Mouse (Mus musculus) MEL (cell line): ENCODE results near the gene Pla2g1b. TPM values are rescaled to one million over a fixed set of nuclear protein-coding genes. Genes with fewer than 3 reads are reported as not detected.

Experiments
- DNase-seq: peaks from one replicate; pipeline ENCODE4 v3.0.0; 2011; ENCODE audit warnings: low read depth, low spot score
- H3K27ac ChIP-seq: 2 replicates; pipeline ENCODE4 v1.5.1; 2012; ENCODE audit warnings: low read depth, mild to moderate bottlenecking, control low read depth, low read length, moderate library complexity; ENCODE audit not compliant: control insufficient read depth
- H3K27me3 ChIP-seq, 2 experiments: fragments of 150-350 bp in 1 of 2; sonication (generic) in 1 of 2; 2 replicates each; pipeline ENCODE4 v1.6.1; 2012; ENCODE audit warnings: low read length in 2 of 2, mild to moderate bottlenecking in 2 of 2, improper control_type of control experiment in 1 of 2, moderate library complexity in 1 of 2; ENCODE audit not compliant: insufficient read depth in 2 of 2, control insufficient read depth in 1 of 2
- H3K36me3 ChIP-seq, 2 experiments: 2 replicates each; pipeline ENCODE4 v1.6.1; 2012 to 2014; ENCODE audit warnings: low read length in 2 of 2, improper control_type of control experiment in 1 of 2, inconsistent platforms in 1 of 2, mild to moderate bottlenecking in 1 of 2; ENCODE audit not compliant: insufficient read depth in 2 of 2, control insufficient read depth in 1 of 2
- H3K4me1 ChIP-seq, 2 experiments: fragments of 150-350 bp in 1 of 2; sonication (generic) in 1 of 2; 2 replicates each; pipeline ENCODE4 v1.6.1; 2012; ENCODE audit warnings: low read length in 2 of 2, improper control_type of control experiment in 1 of 2, mild to moderate bottlenecking in 1 of 2; ENCODE audit not compliant: insufficient read depth in 2 of 2, control insufficient read depth in 1 of 2
- H3K4me3 ChIP-seq, 2 experiments: fragments of 150-350 bp in 1 of 2; sonication (generic) in 1 of 2; 2 replicates each; pipeline ENCODE4 v1.5.1; 2012; ENCODE audit warnings: low read depth in 2 of 2, low read length in 2 of 2, mild to moderate bottlenecking in 2 of 2, moderate library complexity in 2 of 2, control low read depth in 1 of 2, improper control_type of control experiment in 1 of 2; ENCODE audit not compliant: control insufficient read depth in 1 of 2, insufficient read depth in 1 of 2
- H3K79me2 ChIP-seq: 2 replicates; pipeline ENCODE4 v1.6.1; 2012; ENCODE audit warnings: mild to moderate bottlenecking, low read length, moderate library complexity; ENCODE audit not compliant: control insufficient read depth, poor library complexity, insufficient read depth
- H3K9ac ChIP-seq: 2 replicates; pipeline ENCODE4 v1.6.1; 2012; ENCODE audit warnings: low read depth, mild to moderate bottlenecking, control low read depth, low read length, moderate library complexity; ENCODE audit not compliant: control insufficient read depth, poor library complexity, severe bottlenecking
- H3K9me3 ChIP-seq: fragments of 150-350 bp; sonication (generic); replicated peaks from 2 replicates; pipeline ENCODE4 v1.6.1; 2012; ENCODE audit warnings: mild to moderate bottlenecking, low read length, improper control_type of control experiment, moderate library complexity; ENCODE audit not compliant: insufficient read depth
- BHLHE40 ChIP-seq: IDR thresholded peaks from 2 replicates; pipeline ENCODE4 v1.6.1; 2012; ENCODE audit warnings: low read depth, mild to moderate bottlenecking, inconsistent platforms, low read length, improper control_type of control experiment, borderline replicate concordance
- CTCF ChIP-seq, 3 experiments: IDR thresholded peaks in 2 of 3; conservative IDR thresholded peaks in 1 of 3; 2 replicates each; pipeline ENCODE4 v1.5.1; 2011 to 2012; ENCODE audit warnings: low read length in 3 of 3, low read depth in 2 of 3, mild to moderate bottlenecking in 2 of 3, improper control_type of control experiment in 1 of 3, inconsistent platforms in 1 of 3, mixed read lengths in 1 of 3, moderate library complexity in 1 of 3; ENCODE audit not compliant: control insufficient read depth in 1 of 3, insufficient read depth in 1 of 3, poor library complexity in 1 of 3, severe bottlenecking in 1 of 3
- EP300 ChIP-seq, 2 experiments: IDR thresholded peaks; 2 replicates each; pipeline ENCODE4 v1.6.1; 2011; ENCODE audit warnings: improper control_type of control experiment in 2 of 2, low read length in 2 of 2, low read depth in 1 of 2, mild to moderate bottlenecking in 1 of 2
- GATA1 ChIP-seq: IDR thresholded peaks from 2 replicates; pipeline ENCODE4 v1.6.1; 2011; ENCODE audit warnings: low read depth, low read length, improper control_type of control experiment
- HCFC1 ChIP-seq: IDR thresholded peaks from 2 replicates; pipeline ENCODE4 v1.6.1; 2012; ENCODE audit warnings: low read depth, mild to moderate bottlenecking, inconsistent platforms, low read length, improper control_type of control experiment, moderate library complexity
- MAX ChIP-seq: IDR thresholded peaks from 2 replicates; pipeline ENCODE4 v1.6.1; 2011; ENCODE audit warnings: low read length, improper control_type of control experiment
- MAZ ChIP-seq: IDR thresholded peaks from 2 replicates; pipeline ENCODE4 v1.6.1; 2012; ENCODE audit warnings: low read depth, mild to moderate bottlenecking, inconsistent platforms, low read length, improper control_type of control experiment
- MEF2A ChIP-seq: IDR thresholded peaks from 2 replicates; pipeline ENCODE4 v1.6.1; 2014; ENCODE audit warnings: low read depth, mild to moderate bottlenecking, inconsistent platforms, low read length, improper control_type of control experiment; ENCODE audit not compliant: poor library complexity, insufficient replicate concordance, severe bottlenecking; ENCODE audit errors: extremely low read depth
- MXI1 ChIP-seq: IDR thresholded peaks from 2 replicates; pipeline ENCODE4 v1.6.1; 2011; ENCODE audit warnings: mild to moderate bottlenecking, low read depth, low read length, improper control_type of control experiment
- NRF1 ChIP-seq: IDR thresholded peaks from 2 replicates; pipeline ENCODE4 v1.6.1; 2014; ENCODE audit warnings: low read depth, mild to moderate bottlenecking, inconsistent platforms, low read length, improper control_type of control experiment, moderate library complexity; ENCODE audit not compliant: poor library complexity, insufficient read depth, severe bottlenecking
- SMC3 ChIP-seq: IDR thresholded peaks from 2 replicates; pipeline ENCODE4 v1.6.1; 2011; ENCODE audit warnings: low read depth, low read length, improper control_type of control experiment
- USF1 ChIP-seq: IDR thresholded peaks from 2 replicates; pipeline ENCODE4 v1.6.1; 2014; ENCODE audit warnings: low read depth, mild to moderate bottlenecking, inconsistent platforms, low read length, improper control_type of control experiment, moderate library complexity
- ZMIZ1 ChIP-seq: IDR thresholded peaks from 2 replicates; pipeline ENCODE4 v1.6.1; 2012; ENCODE audit warnings: low read depth, mild to moderate bottlenecking, inconsistent platforms, low read length, improper control_type of control experiment, moderate library complexity
- polyA plus RNA-seq, 2 experiments: library from polyadenylated mRNA; stranded (reverse) in 1 of 2; unstranded in 1 of 2; fragments of >175 nt in 1 of 2; fragments of >200 nt in 1 of 2; gene quantifications; 2 replicates each; pipeline versions ENCODE4 v1.2.1 to v1.2.4; 2012; ENCODE audit warnings: low replicate concordance in 2 of 2, low read depth in 1 of 2; ENCODE audit not compliant: insufficient read length in 2 of 2, insufficient read depth in 1 of 2, missing spikeins in 1 of 2
- total RNA-seq: library from RNA; depleted of rRNA; stranded (reverse); fragments of 300-350 nt; gene quantifications from 2 replicates; pipeline ENCODE4 v1.2.3, GENCODE M21; 2012; rRNA removed

The Pla2g1b gene
- total and polyA plus RNA-seq, 3 experiments: 0.58 to 6.6 TPM; not detected in 1

DNA sequence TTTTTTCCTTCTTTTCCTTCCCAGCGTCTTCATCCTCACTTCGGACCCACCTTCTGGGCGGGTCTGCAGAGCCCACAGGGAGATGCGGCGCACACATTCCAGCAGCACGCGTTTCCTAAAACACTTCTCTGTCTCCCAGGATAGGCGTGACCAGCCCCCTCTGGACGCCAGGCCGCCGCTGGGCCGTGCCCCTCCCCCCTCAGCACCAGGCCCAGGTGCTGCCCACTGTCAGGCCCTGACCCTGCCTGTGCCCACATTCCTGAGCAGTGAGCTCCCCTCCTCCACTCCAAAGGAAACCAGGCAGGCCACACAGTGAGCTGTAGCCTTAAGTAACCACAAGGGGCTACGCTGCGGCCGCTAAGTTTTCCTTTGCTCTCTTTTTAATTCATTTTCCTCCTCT, 57.9 kb downstream of the Pla2g1b start:
- Histone ChIP-seq H3K27me3 (no peaks in the 10 kb centered on the region), H3K4me1 (no peaks in the 10 kb centered on the region), H3K27ac (no peak overlapping the region), H3K79me2 (no peaks in the 10 kb centered on the region), H3K36me3 (no peaks in the 10 kb centered on the region; a peak in 1 of 4 replicates), H3K9me3 (no peaks in the 10 kb centered on the region), H3K9ac (no peak overlapping the region), H3K4me3 (no peak overlapping the region)
- no peak for TF ChIP-seq EP300 (IDR thresholded peaks at IDR 0.05; ENCODE audit: low read depth in 1 of 2, low read length in 2 of 2)
- TF ChIP-seq NRF1: no peak
- no peak for TF ChIP-seq BHLHE40
- TF ChIP-seq CTCF (IDR thresholded peaks at IDR 0.05 in 2 of 3, conservative IDR thresholded peaks at IDR 0.05 in 1 of 3; ENCODE audit: control insufficient read depth in 1 of 3, insufficient read depth in 1 of 3, low read depth in 2 of 3, low read length in 3 of 3, poor library complexity in 1 of 3, severe bottlenecking in 1 of 3): no peak
- no peak for TF ChIP-seq MXI1
- no peak for TF ChIP-seq MEF2A
- no peak for TF ChIP-seq MAZ
- no peak for TF ChIP-seq MAX
- TF ChIP-seq HCFC1: no peak
- no peak for TF ChIP-seq GATA1
- no peak for TF ChIP-seq SMC3
- TF ChIP-seq ZMIZ1: no peak
- TF ChIP-seq USF1: no peak
- DNase-seq: no peak

Other genes with a start within 250 kb of the Pla2g1b start
- 166 and 208 TPM in 2 replicates for gene Pop5, start 230.4 kb upstream of the Pla2g1b start, total RNA-seq
- gene Pop5, start 230.4 kb upstream of the Pla2g1b start, polyA plus RNA-seq: 100 to 1,000 TPM; 103 to 388 TPM
- gene Rnf10, start 193.4 kb upstream of the Pla2g1b start, total RNA-seq: 44.4 and 57.3 TPM in 2 replicates
- 100 to 1,000 TPM; 165 to 254 TPM for gene Rnf10, start 193.4 kb upstream of the Pla2g1b start, polyA plus RNA-seq
- gene Coq5, start 186.6 kb upstream of the Pla2g1b start, total RNA-seq: 39.7 and 43.3 TPM in 2 replicates
- gene Coq5, start 186.6 kb upstream of the Pla2g1b start, polyA plus RNA-seq: 10 to 100 TPM in 1 of 2 experiments, not detected in 1; 40.5 TPM
- gene Dynll1, start 165.3 kb upstream of the Pla2g1b start, total RNA-seq: 714 and 736 TPM in 2 replicates
- 100 to 1,000 TPM; 561 to 740 TPM for gene Dynll1, start 165.3 kb upstream of the Pla2g1b start, polyA plus RNA-seq
- gene Srsf9, start 139.1 kb upstream of the Pla2g1b start, total RNA-seq: 80.0 and 98.0 TPM in 2 replicates
- 100 to 1,000 TPM in 1 of 2 experiments, not detected in 1; 170 TPM for gene Srsf9, start 139.1 kb upstream of the Pla2g1b start, polyA plus RNA-seq
- 6.3 and 6.5 TPM in 2 replicates for gene Gatc, start 125.1 kb upstream of the Pla2g1b start, total RNA-seq
- 10 to 100 TPM in 1 of 2 experiments, not detected in 1; 32.2 TPM for gene Gatc, start 125.1 kb upstream of the Pla2g1b start, polyA plus RNA-seq
- 50.8 and 63.2 TPM in 2 replicates for gene Triap1, start 125.0 kb upstream of the Pla2g1b start, total RNA-seq
- 10 to 100 TPM in 1 of 2 experiments, not detected in 1; 59.2 TPM for gene Triap1, start 125.0 kb upstream of the Pla2g1b start, polyA plus RNA-seq
- 725 and 749 TPM in 2 replicates for gene Cox6a1, start 117.3 kb upstream of the Pla2g1b start, total RNA-seq
- 1,000 to 10,000 TPM in 1 of 2 experiments, 100 to 1,000 TPM in 1; 328 to 1,215 TPM for gene Cox6a1, start 117.3 kb upstream of the Pla2g1b start, polyA plus RNA-seq
- 3.1 and 3.5 TPM in 2 replicates for gene Msi1, start 36.7 kb upstream of the Pla2g1b start, total RNA-seq
- gene Msi1, start 36.7 kb upstream of the Pla2g1b start, polyA plus RNA-seq: 1 to 10 TPM in 1 of 2 experiments, not detected in 1; 5.7 TPM
- gene Sirt4, start 18.5 kb downstream of the Pla2g1b start, total RNA-seq: 7.6 and 9.2 TPM in 2 replicates
- 10 to 100 TPM in 1 of 2 experiments, not detected in 1; 10.3 TPM for gene Sirt4, start 18.5 kb downstream of the Pla2g1b start, polyA plus RNA-seq
- gene Pxn, start 40.4 kb downstream of the Pla2g1b start, total RNA-seq: 12.7 and 15.2 TPM in 2 replicates
- gene Pxn, start 40.4 kb downstream of the Pla2g1b start, polyA plus RNA-seq: 100 to 1,000 TPM in 1 of 2 experiments, 10 to 100 TPM in 1; 29.2 to 167 TPM
- gene Rplp0, start 93.2 kb downstream of the Pla2g1b start, total RNA-seq: 2,878 and 3,028 TPM in 2 replicates
- 1,000 to 10,000 TPM; 3,294 to 4,164 TPM for gene Rplp0, start 93.2 kb downstream of the Pla2g1b start, polyA plus RNA-seq
- 79.7 and 93.8 TPM in 2 replicates for gene Gcn1l1, start 99.0 kb downstream of the Pla2g1b start, total RNA-seq
- gene Gcn1l1, start 99.0 kb downstream of the Pla2g1b start, polyA plus RNA-seq: 100 to 1,000 TPM in 1 of 2 experiments, 10 to 100 TPM in 1; 88.2 to 123 TPM
- gene Rab35, start 165.6 kb downstream of the Pla2g1b start, total RNA-seq: 62.1 and 66.9 TPM in 2 replicates
- 100 to 1,000 TPM in 1 of 2 experiments, not detected in 1; 113 TPM for gene Rab35, start 165.6 kb downstream of the Pla2g1b start, polyA plus RNA-seq